Mouse (Mus musculus): Measurements from ENCODE around the gene E2f8. TPM values are rescaled to one million over a fixed set of nuclear protein-coding genes. Genes with fewer than 3 reads are reported as not detected.

Gene E2f8
- polyA plus RNA-seq, 1 experiment from 2014 or later = 2.9 TPM

- Histone ChIP-seq H3K4me2 (ENCODE audit: low read length) (no peak overlapping the region), H3K4me3 (replicated peaks; ENCODE audit: low read depth, low read length) (no peak overlapping the region), H3K4me1 (ENCODE audit: control insufficient read depth, insufficient read depth, low read length) (no peaks in the 10 kb centered on the region), H3K36me3 (ENCODE audit: control insufficient read depth, insufficient read depth, low read length) (no peaks in the 10 kb centered on the region), H3K27me3 (ENCODE audit: control insufficient read depth, insufficient read depth, low read length) (no peaks in the 10 kb centered on the region), H3K9me3 (ENCODE audit: control insufficient read depth, low read length) (no peaks in the 10 kb centered on the region), H3K9ac (replicated peaks; ENCODE audit: low read length) (no peak overlapping the region), H3K27ac (replicated peaks; ENCODE audit: low read depth, low read length) (no peak overlapping the region)
- 91% methylated on average over 1 of the region's 1 CpGs for WGBS
- DNase-seq (no peak), ATAC-seq (ENCODE audit: low FRiP score, low TSS enrichment) (no peak)
Measured at GRCm38 (mm10) chr7:48858257-48858656, 23.1 kb downstream of the E2f8 start.

GRCm38 (mm10) chr7:48855461-48855860, 25.9 kb downstream of the E2f8 start:
- ATAC-seq (ENCODE audit: low FRiP score, low TSS enrichment) (no peak), DNase-seq (no peak)
- Histone ChIP-seq H3K27me3 (ENCODE audit: control insufficient read depth, insufficient read depth, low read length) (no peaks in the 10 kb centered on the region), H3K4me3 (replicated peaks; ENCODE audit: low read depth, low read length) (no peak overlapping the region), H3K36me3 (ENCODE audit: control insufficient read depth, insufficient read depth, low read length) (no peaks in the 10 kb centered on the region), H3K9ac (replicated peaks; ENCODE audit: low read length) (no peak overlapping the region), H3K4me2 (ENCODE audit: low read length) (no peak overlapping the region), H3K9me3 (ENCODE audit: control insufficient read depth, low read length) (no peaks in the 10 kb centered on the region), H3K4me1 (ENCODE audit: control insufficient read depth, insufficient read depth, low read length) (no peaks in the 10 kb centered on the region), H3K27ac (replicated peaks; ENCODE audit: low read depth, low read length) (no peak overlapping the region)
- WGBS = 87% methylated on average over 3 of the region's 3 CpGs

- no peak overlapping the region for H3K9ac ChIP-seq (replicated peaks; ENCODE audit: low read length)
- 89% methylated on average over 13 of the region's 13 CpGs for WGBS
- no peaks in the 10 kb centered on the region for H3K4me1 ChIP-seq (ENCODE audit: control insufficient read depth, insufficient read depth, low read length)
- no peak for DNase-seq
- H3K4me2 ChIP-seq (ENCODE audit: low read length) = no peak overlapping the region
- no peak for ATAC-seq (ENCODE audit: low FRiP score, low TSS enrichment)
- H3K36me3 ChIP-seq (ENCODE audit: control insufficient read depth, insufficient read depth, low read length) = no peaks in the 10 kb centered on the region
- no peak overlapping the region for H3K4me3 ChIP-seq (replicated peaks; ENCODE audit: low read depth, low read length)
- no peak overlapping the region for H3K27ac ChIP-seq (replicated peaks; ENCODE audit: low read depth, low read length)
- H3K9me3 ChIP-seq (ENCODE audit: control insufficient read depth, low read length) = no peaks in the 10 kb centered on the region
- H3K27me3 ChIP-seq (ENCODE audit: control insufficient read depth, insufficient read depth, low read length) = no peaks in the 10 kb centered on the region
Measured at GRCm38 (mm10) chr7:48853496-48853895, 27.9 kb downstream of the E2f8 start.

GRCm38 (mm10) chr7:48851529-48852104, 29.8 kb downstream of the E2f8 start:
- no peaks in the 10 kb centered on the region for H3K36me3 ChIP-seq (ENCODE audit: control insufficient read depth, insufficient read depth, low read length)
- H3K27me3 ChIP-seq (ENCODE audit: control insufficient read depth, insufficient read depth, low read length) = peaks cover 3% of the 10 kb centered on the region; the same call in 1 of the 2 replicates
- H3K27ac ChIP-seq (replicated peaks; ENCODE audit: low read depth, low read length) = peak overlapping the region; percentile 22
- H3K4me1 ChIP-seq (ENCODE audit: control insufficient read depth, insufficient read depth, low read length) = no peaks in the 10 kb centered on the region
- no peak overlapping the region for H3K4me3 ChIP-seq (replicated peaks; ENCODE audit: low read depth, low read length)
- WGBS = 36% methylated on average over 6 of the region's 6 CpGs
- H3K4me2 ChIP-seq (ENCODE audit: low read length) = no peak overlapping the region
- H3K9me3 ChIP-seq (ENCODE audit: control insufficient read depth, low read length) = no peaks in the 10 kb centered on the region
- ATAC-seq (ENCODE audit: low FRiP score, low TSS enrichment) (no peak; the same call in 1 of the 2 replicates), DNase-seq (peak; percentile 53)
- no peak overlapping the region for H3K9ac ChIP-seq (replicated peaks; ENCODE audit: low read length)

- Histone ChIP-seq H3K27ac (replicated peaks; ENCODE audit: low read depth, low read length) (no peak within 1 kb of the TSS), H3K9ac (replicated peaks; ENCODE audit: low read length) (no peak within 1 kb of the TSS), H3K4me3 (replicated peaks; ENCODE audit: low read depth, low read length) (no peak within 1 kb of the TSS), H3K4me2 (ENCODE audit: low read length) (no peak within 1 kb of the TSS), H3K9me3 (ENCODE audit: control insufficient read depth, low read length) (no peaks in the 10 kb centered on the region), H3K4me1 (ENCODE audit: control insufficient read depth, insufficient read depth, low read length) (no peaks in the 10 kb centered on the region), H3K36me3 (ENCODE audit: control insufficient read depth, insufficient read depth, low read length) (no peaks in the 10 kb centered on the region), H3K27me3 (ENCODE audit: control insufficient read depth, insufficient read depth, low read length) (peaks cover 3% of the 10 kb centered on the region; the same call in 1 of the 2 replicates)
- DNase-seq (peak; percentile 23), ATAC-seq (ENCODE audit: low FRiP score, low TSS enrichment) (no peak; the same call in 1 of the 2 replicates)
- 31% methylated on average over 11 of the region's 11 CpGs for WGBS
Measured at GRCm38 (mm10) chr7:48847820-48848650, 33.4 kb downstream of the E2f8 start, which contains the start of gene Csrp3. Gene Csrp3 (minus strand): TSS chr7:48848033.

- no peak overlapping the region for H3K9ac ChIP-seq (replicated peaks; ENCODE audit: low read length)
- H3K27me3 ChIP-seq (ENCODE audit: control insufficient read depth, insufficient read depth, low read length) = peaks cover 10% of the 10 kb centered on the region; the same call in 1 of the 2 replicates
- no peaks in the 10 kb centered on the region for H3K9me3 ChIP-seq (ENCODE audit: control insufficient read depth, low read length)
- no peaks in the 10 kb centered on the region for H3K36me3 ChIP-seq (ENCODE audit: control insufficient read depth, insufficient read depth, low read length)
- DNase-seq = no peak
- no peak for ATAC-seq (ENCODE audit: low FRiP score, low TSS enrichment)
- no peaks in the 10 kb centered on the region for H3K4me1 ChIP-seq (ENCODE audit: control insufficient read depth, insufficient read depth, low read length)
- 59% methylated on average over 6 of the region's 6 CpGs for WGBS
- no peak overlapping the region for H3K27ac ChIP-seq (replicated peaks; ENCODE audit: low read depth, low read length)
- no peak overlapping the region for H3K4me3 ChIP-seq (replicated peaks; ENCODE audit: low read depth, low read length)
- no peak overlapping the region for H3K4me2 ChIP-seq (ENCODE audit: low read length)
Measured at GRCm38 (mm10) chr7:48846755-48847154, 34.6 kb downstream of the E2f8 start.

GRCm38 (mm10) chr7:48845213-48845973, 36.0 kb downstream of the E2f8 start:
- H3K9ac ChIP-seq (replicated peaks; ENCODE audit: low read length) = no peak overlapping the region
- no peak overlapping the region for H3K4me3 ChIP-seq (replicated peaks; ENCODE audit: low read depth, low read length)
- WGBS = 94% methylated on average over 12 of the region's 12 CpGs
- H3K27ac ChIP-seq (replicated peaks; ENCODE audit: low read depth, low read length) = no peak overlapping the region
- no peaks in the 10 kb centered on the region for H3K9me3 ChIP-seq (ENCODE audit: control insufficient read depth, low read length)
- DNase-seq = no peak
- H3K4me2 ChIP-seq (ENCODE audit: low read length) = no peak overlapping the region
- ATAC-seq (ENCODE audit: low FRiP score, low TSS enrichment) = no peak
- no peaks in the 10 kb centered on the region for H3K4me1 ChIP-seq (ENCODE audit: control insufficient read depth, insufficient read depth, low read length)
- H3K27me3 ChIP-seq (ENCODE audit: control insufficient read depth, insufficient read depth, low read length) = peaks cover 14% of the 10 kb centered on the region; the same call in 1 of the 2 replicates
- H3K36me3 ChIP-seq (ENCODE audit: control insufficient read depth, insufficient read depth, low read length) = no peaks in the 10 kb centered on the region

- Histone ChIP-seq H3K27me3 (ENCODE audit: control insufficient read depth, insufficient read depth, low read length) (peaks cover 31% of the 10 kb centered on the region), H3K4me1 (ENCODE audit: control insufficient read depth, insufficient read depth, low read length) (no peaks in the 10 kb centered on the region)
Measured at GRCm38 (mm10) chr7:48843541-48843940, 37.9 kb downstream of the E2f8 start.

More at GRCm38 (mm10) chr7:48843541-48843940, 37.9 kb downstream of the E2f8 start:
- DNase-seq (no peak), ATAC-seq (ENCODE audit: low FRiP score, low TSS enrichment) (no peak)
- Histone ChIP-seq H3K4me2 (ENCODE audit: low read length) (no peak overlapping the region), H3K9ac (replicated peaks; ENCODE audit: low read length) (no peak overlapping the region), H3K4me3 (replicated peaks; ENCODE audit: low read depth, low read length) (no peak overlapping the region), H3K36me3 (ENCODE audit: control insufficient read depth, insufficient read depth, low read length) (no peaks in the 10 kb centered on the region), H3K9me3 (ENCODE audit: control insufficient read depth, low read length) (no peaks in the 10 kb centered on the region), H3K27ac (replicated peaks; ENCODE audit: low read depth, low read length) (no peak overlapping the region)
- 85% methylated on average over 5 of the region's 5 CpGs for WGBS
